Mouse (Mus musculus) liver, adult 2 months (tissue): Measurements from ENCODE around the gene Cntf.
A peak's percentile ranks its signal among the peaks of the same experiment; 100 is the strongest.

Experiments used
- CTCF ChIP-seq: fragments of 200-500 bp; IDR thresholded peaks from 2 replicates; pipeline ENCODE4 v1.5.1; 2011; ENCODE audit warnings: low read depth, low read length, control low read depth
- POLR2A ChIP-seq: fragments of 200-500 bp; IDR thresholded peaks from 2 replicates; pipeline ENCODE4 v1.6.1; 2011; ENCODE audit warnings: low read length, control low read depth; ENCODE audit not compliant: insufficient read depth; ENCODE audit errors: extremely low read depth

GRCm38 (mm10) chr19:12797071-12797470 lies 31.6 kb upstream of the Cntf start:
- TF ChIP-seq POLR2A (no peak), CTCF (0 out of 2 replicates have a peak, but pooled peaks have one; percentile 13)
